Mouse (Mus musculus) cerebellum, adult (tissue): Measurements from ENCODE around the gene Vti1b.
"Not testable (repeated sequence)": the region's sequence is repeated elsewhere in the genome, so short reads cannot be mapped to it uniquely, and the experiment has no call there.

Experiments
- ATAC-seq: cut with Nextera tagmentation; 2 replicates; pipeline ENCODE4 v1.9.2; 2017; ENCODE audit warnings: mild to moderate bottlenecking, moderate library complexity, mixed read lengths; ENCODE audit not compliant: insufficient number of reproducible peaks, low FRiP score, low TSS enrichment

The Vti1b gene

GRCm38 (mm10) chr12:79172019-79172941, at the start of gene Vti1b:
Gene Vti1b, minus strand, starts transcription at chr12:79172667.
- peak; percentile 99 for ATAC-seq

- ATAC-seq, result no peak
Observed at GRCm38 (mm10) chr12:79217511-79217910, 45.0 kb upstream of the Vti1b start.

- no peak for ATAC-seq
Observed at GRCm38 (mm10) chr12:79211447-79211846, 39.0 kb upstream of the Vti1b start.

- peak; percentile 91 for ATAC-seq
Observed at GRCm38 (mm10) chr12:79208703-79209464, 36.4 kb upstream of the Vti1b start, which contains the start of gene Rdh12. Gene Rdh12, plus strand, starts transcription at chr12:79208914.

GRCm38 (mm10) chr12:79201882-79202281, 29.4 kb upstream of the Vti1b start:
- no peak for ATAC-seq

GRCm38 (mm10) chr12:79197105-79197504, 24.6 kb upstream of the Vti1b start:
- no peak for ATAC-seq

- ATAC-seq, result no peak
Observed at GRCm38 (mm10) chr12:79193441-79193840, 21.0 kb upstream of the Vti1b start.

GRCm38 (mm10) chr12:79192193-79192592, 19.7 kb upstream of the Vti1b start, which contains the start of gene Rdh11:
Gene Rdh11, minus strand, starts transcription at chr12:79192293.
- ATAC-seq, result no peak

- ATAC-seq, result peak; percentile 92
Observed at GRCm38 (mm10) chr12:79191701-79192100, 19.2 kb upstream of the Vti1b start.

- ATAC-seq, result peak; percentile 88
Observed at GRCm38 (mm10) chr12:79190931-79191673, 18.6 kb upstream of the Vti1b start.

GRCm38 (mm10) chr12:79185160-79185559, 12.7 kb upstream of the Vti1b start:
- ATAC-seq, result not testable (repeated sequence)

- ATAC-seq, result no peak
Observed at GRCm38 (mm10) chr12:79175998-79176397, 3.5 kb upstream of the Vti1b start.

- ATAC-seq, result no peak
Observed at GRCm38 (mm10) chr12:79173721-79174120, 1.3 kb upstream of the Vti1b start.

GRCm38 (mm10) chr12:79171269-79171995, 1.0 kb downstream of the Vti1b start:
- ATAC-seq, result no peak

GRCm38 (mm10) chr12:79170421-79170820, 2.0 kb downstream of the Vti1b start:
- ATAC-seq, result no peak

GRCm38 (mm10) chr12:79169173-79169572, 3.3 kb downstream of the Vti1b start:
- ATAC-seq, result no peak

- no peak for ATAC-seq
Observed at GRCm38 (mm10) chr12:79162876-79163275, 9.6 kb downstream of the Vti1b start.

GRCm38 (mm10) chr12:79149653-79150052, 22.8 kb downstream of the Vti1b start:
- no peak for ATAC-seq

GRCm38 (mm10) chr12:79141384-79141783, 31.1 kb downstream of the Vti1b start:
- ATAC-seq, result no peak

- no peak for ATAC-seq
Observed at GRCm38 (mm10) chr12:79140811-79141210, 31.7 kb downstream of the Vti1b start.
